Mouse (Mus musculus) natural killer cell, adult 2 months (primary cell): ENCODE results near the gene Acot9.
A peak's percentile ranks its signal among the peaks of the same experiment; 100 is the strongest.

Experiments
- DNase-seq, 2 experiments: peaks; one replicate each; pipeline ENCODE4 v3.0.0; 2022; ENCODE audit warnings: low spot score in 2 of 2

Acot9 gene

GRCm38 (mm10) chrX:155262235-155262914 lies at the start of gene Acot9:
Gene Acot9 (plus strand): TSS chrX:155262443.
- peak; percentile 87 to 92 for DNase-seq

DNA sequence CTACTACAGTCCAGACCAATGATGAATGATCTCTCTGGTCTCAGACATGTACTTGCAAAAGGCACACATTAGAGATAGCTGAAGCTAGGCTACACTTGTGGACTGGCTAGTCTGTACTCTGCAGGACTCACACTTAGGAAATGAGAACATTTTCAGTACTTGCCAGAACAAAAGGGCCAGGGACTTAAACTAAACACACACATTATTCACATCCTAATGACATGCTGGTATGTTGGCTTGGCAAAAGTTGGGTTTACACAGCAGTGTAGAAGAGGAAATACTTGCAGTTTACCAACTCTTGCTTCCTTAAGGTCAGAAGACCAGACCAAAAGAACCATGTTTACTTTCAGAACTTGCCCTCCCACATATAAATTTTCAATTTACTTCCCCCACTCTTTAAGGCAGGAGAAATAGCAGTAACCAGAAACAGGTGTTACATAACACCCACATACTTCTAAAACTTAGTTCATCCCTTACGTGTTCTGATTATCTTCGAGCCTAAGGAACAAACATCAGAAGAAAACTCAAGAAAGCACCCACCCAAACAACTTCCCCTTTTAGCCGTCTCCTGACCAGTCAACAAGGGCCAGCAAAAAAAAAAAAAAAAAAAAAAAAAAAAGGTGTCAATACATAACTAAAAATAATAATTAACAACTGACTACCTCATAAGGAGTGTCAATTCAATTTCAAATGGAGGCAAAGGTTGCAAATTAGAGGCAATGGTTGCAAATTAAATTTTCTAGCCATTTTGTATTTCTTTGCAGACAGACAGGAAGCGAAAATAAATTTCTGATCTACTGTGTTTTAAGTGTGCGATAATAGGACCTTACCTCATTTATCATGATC lies 47.7 kb upstream of the Acot9 start:
- DNase-seq = peak in 1 of 2 experiments; percentile 1

DNA sequence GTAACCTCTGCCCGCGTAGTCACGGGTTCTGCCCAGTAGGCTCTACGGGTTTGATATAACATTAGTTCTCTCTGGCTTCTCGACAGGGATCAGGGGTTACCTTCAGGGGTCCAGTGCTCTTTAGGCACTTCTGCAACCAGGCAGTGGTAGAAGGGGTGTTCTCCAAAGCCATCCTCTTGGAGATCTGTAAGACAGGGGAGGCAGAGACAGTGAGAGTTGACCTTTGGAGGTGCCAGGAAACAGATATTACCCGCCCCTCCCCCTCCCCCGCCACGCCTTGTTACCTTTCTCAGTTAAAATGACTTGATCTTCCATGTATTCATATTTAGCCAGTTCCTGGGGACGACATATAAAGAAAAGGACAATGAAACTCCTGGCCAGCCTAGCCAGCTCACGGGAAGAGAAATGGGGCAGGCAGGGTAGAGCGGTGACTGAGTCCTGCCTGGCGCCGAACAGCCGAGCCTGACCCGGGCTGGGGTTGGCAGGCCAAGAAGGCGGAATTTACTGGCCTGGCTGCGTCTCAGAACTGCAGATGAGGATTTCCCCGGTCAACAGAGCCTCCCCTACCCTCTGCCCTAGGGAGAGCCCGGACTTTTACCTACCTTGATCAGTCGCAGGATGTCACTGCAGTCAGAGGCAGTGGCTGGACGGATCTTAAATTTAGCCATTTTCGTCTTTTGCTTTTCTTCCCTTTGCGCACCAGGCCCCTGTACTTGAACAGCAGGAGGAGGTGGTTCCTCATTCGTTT lies 46.6 kb upstream of the Acot9 start:
- DNase-seq = peak; percentile 27 to 29

DNA sequence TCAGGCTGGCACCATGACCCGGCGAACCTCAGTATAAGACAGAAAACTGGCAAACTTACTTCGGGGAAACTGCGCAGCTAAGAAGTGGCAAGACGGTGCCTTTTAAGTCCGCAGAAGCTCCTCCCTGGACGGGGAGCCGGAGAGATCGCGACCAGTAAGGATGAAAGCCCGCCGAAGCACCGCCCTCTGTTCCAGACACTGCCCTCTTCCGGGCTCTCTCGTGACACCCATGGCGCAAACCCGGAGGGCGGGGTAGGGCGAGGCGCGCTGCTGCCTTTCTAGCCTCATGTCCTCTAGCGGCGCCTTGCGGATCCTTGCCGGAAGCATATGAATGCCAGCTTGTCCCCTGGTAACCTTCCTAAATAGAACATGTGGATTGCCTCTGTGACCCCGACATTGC lies 46.0 kb upstream of the Acot9 start, which contains the start of gene Sat1:
TSS of gene Sat1 (minus strand) at position 179 of the 400 bp plus-strand sequence.
- DNase-seq = peak; percentile 86 to 91

- no peak for DNase-seq
Observed at GRCm38 (mm10) chrX:155218277-155218676, 44.0 kb upstream of the Acot9 start.

- no peak for DNase-seq
Observed at GRCm38 (mm10) chrX:155256856-155257255, 5.4 kb upstream of the Acot9 start.

- no peak for DNase-seq
Observed at GRCm38 (mm10) chrX:155262915-155263252, 641 bp downstream of the Acot9 start.

GRCm38 (mm10) chrX:155278483-155278882 lies 16.2 kb downstream of the Acot9 start:
- DNase-seq = no peak

DNA sequence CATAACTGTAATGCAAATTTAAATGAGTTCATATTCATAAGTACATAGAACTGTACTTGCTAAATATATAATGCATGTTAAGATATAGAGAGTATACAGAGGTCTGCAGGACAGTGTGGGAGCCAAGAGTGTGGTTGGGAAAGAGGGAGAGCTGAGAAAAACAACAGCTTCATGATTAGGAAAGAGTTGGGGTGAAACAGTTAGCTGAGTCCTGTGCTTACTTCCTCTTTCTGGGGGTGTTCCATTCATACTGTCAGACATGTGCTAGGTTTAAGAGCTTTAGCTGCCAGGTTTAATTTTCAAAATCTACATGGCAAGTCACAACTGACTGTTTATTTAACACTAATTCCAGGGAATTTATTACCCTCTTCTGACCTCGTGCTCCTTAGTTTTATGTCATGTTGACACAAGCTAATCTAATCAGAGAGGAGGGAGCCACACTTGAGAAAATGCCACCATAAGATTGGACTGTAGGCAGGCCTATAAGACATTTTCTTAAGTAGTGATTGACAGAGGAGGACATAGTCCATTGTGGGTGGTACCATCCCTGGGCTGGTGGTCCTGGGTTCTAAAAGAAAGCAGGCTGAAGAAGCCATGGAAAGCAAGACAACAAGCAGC lies 18.3 kb downstream of the Acot9 start:
- DNase-seq = no peak

DNA sequence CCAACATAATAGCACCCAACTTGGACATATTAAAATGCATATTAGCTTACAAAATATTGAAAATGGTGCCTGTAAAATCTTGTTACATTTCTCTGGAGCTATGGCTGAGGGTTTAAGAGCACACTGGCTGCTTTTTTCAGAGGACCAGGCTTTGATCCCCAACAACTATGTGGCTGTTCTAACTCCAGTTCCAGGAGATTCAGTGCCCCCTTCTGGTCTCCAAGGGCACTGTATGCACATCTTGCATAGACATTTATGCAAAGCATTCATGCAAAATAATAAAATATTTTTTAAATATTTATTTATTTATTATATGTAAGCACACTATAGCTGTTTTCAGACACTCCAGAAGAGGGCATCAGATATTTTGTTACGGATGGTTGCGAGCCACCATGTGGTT lies 44.1 kb downstream of the Acot9 start:
- no peak for DNase-seq

DNA sequence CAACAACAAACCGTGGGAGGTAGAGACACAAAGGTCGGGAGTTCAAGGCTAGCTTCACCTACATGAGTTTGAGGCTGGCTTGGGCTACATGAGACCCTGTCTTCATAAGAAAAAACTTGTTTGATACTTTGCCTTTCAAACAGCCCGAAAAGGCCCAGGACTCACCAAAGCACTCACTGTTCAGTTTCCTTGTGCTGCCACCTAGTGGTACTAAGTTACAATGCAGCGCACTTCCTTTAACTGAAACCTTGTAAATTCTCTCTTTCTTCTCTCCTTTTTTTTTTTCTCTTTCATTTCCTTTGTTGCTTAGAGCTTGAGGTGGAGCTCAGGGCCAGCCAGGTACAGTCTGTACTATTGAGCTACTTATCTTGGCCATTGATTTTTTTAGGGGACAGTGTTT lies 55.8 kb downstream of the Acot9 start:
- peak in 1 of 2 experiments; percentile 29 for DNase-seq

- no peak for DNase-seq
Observed at GRCm38 (mm10) chrX:155337567-155337904, 75.3 kb downstream of the Acot9 start.

DNA sequence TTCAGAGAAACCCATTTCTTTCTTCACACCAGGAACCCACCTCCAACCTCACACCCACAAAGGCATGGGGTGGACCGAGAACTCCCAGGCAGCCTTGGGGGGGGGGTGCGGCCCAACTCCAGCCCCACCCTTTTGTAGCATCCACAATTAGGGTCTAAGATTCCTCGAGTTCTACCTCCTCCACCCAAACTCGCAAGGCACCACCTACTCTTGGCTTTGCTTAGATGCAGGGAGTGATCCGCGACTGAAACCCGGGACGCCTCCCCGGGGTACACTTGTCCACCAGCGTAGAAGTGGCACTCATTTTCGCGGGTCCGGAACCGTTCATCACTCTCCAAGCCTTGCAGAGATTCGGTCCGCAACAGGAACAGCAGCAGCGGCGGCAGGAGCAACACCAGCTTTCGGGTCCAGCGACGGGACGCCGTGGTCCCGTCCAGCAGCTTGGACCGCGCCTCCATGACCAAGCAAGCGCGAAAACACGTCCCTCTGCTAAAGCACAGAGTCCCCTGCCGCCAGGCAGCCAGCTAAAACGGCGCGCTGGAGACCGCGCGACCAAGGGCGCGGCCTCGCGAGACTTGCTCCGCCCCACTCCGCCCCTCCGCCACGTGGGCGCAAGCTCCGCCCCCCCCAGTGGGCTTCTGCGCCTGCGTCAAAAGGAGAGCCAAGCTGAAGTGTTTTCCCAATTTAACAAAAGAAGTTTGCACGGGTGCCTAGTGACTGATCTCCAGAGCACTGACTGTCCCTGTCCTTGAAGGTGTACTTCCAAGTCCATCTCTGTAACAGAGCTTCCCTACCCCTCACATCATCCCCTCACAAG lies 75.9 kb downstream of the Acot9 start:
- DNase-seq = peak; percentile 53 to 76

DNA sequence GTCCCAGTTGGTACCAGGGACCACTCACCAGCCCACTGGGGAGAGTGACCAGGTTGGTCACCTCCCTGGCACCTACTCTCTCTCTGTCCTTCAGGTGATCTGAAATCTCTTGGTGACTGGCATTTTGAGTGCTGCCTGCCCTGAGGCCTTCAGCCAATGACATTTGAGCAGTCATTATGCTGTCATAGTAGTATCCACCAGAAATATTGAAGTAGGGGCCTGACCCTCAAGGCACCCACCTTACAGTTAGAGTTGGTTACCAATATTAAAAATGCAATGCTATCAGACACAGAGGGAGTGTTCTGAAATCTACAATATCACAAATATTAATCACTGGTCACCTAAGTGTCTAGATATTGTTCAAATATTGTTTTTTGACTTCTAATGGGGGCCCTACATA lies 78.4 kb downstream of the Acot9 start, which contains the start of gene Prdx4:
TSS of gene Prdx4 (minus strand) at position 101 of the 400 bp plus-strand sequence.
- DNase-seq = no peak

DNA sequence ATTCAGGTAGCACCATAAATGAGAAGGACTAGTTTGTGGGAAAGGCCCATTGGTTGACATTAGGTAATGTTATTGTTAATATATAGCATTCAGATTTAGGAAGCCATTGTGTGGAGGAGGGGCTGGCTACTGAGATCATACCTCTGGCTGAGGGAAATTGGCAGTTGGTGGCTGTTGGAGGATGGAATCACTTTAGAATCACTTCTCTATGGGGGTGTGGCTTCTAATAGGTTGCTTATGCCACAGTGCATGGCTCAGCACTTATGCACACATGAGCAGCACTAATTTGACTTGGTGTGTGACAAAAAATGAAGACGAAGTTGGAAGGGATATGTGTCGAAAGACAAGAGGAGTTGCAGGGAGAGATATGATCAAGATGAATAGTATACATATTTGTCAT lies 84.0 kb downstream of the Acot9 start:
- DNase-seq = no peak
